Mouse (Mus musculus): ENCODE data around the gene Cd7. TPM values are rescaled to one million over a fixed set of nuclear protein-coding genes. Genes with fewer than 3 reads are reported as not detected.
"Not testable (repeated sequence)": the region's sequence is repeated elsewhere in the genome, so short reads cannot be mapped to it uniquely, and the experiment has no call there.

Gene Cd7
- total RNA-seq, 2 experiments from 2014 or later: not detected

DNA sequence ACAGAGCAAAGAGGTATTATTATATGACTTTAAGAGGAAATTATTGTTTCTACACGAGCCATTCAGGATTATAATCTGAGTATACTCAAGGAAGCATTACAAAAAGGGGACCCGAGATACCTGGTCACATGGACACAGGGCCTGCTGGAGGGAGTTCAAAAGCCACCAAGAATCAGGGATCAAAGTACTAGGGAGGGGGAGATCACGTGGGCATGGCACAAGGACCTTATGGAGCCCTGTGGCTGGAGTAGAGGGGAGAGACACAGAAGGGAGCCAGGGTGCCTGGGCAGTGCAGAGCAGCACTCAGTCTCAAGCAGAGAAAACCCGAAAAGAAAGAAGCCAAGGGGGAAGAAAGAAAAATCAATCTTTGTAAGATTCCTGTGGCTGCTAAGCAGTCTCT is 13.2 kb upstream of the Cd7 start:
- intact Hi-C loops (cut with DNase I; ENCODE audit: low total_unique reads): loop anchor here (10.0 kb wide), 1 partner anchor 142 kb away; no protein-coding TSS in a partner anchor
- DNase-seq: no peak

DNA sequence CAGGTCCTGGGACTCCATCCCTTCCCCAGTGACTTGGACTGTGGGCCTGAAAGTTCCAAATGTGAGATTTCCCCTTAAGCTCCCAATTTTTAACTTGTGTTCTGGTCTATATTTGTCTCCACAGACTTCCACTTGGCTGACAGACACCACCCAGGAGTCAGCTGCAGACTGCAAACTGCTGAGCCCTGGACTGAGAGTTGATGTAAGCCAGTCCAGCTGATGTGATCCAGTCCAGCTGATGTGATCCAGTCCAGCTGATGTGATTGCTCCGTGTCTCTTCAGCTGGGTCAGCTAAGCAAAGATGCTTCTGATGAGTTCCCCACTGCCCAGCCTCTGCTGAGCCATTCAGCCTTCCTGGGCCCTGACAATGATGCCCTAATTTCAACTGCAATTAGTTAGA is 12.6 kb upstream of the Cd7 start:
- intact Hi-C loops (cut with DNase I; ENCODE audit: low total_unique reads): loop anchor here (10.0 kb wide), 1 partner anchor 143 kb away; no protein-coding TSS in a partner anchor
- no peak for DNase-seq

GRCm38 (mm10) chr11:121049840-121050239 is 10.6 kb upstream of the Cd7 start:
- DNase-seq: no peak
- intact Hi-C loops (cut with DNase I; ENCODE audit: low total_unique reads): loop anchor here (10.0 kb wide), 1 partner anchor 145 kb away; no protein-coding TSS in a partner anchor

DNA sequence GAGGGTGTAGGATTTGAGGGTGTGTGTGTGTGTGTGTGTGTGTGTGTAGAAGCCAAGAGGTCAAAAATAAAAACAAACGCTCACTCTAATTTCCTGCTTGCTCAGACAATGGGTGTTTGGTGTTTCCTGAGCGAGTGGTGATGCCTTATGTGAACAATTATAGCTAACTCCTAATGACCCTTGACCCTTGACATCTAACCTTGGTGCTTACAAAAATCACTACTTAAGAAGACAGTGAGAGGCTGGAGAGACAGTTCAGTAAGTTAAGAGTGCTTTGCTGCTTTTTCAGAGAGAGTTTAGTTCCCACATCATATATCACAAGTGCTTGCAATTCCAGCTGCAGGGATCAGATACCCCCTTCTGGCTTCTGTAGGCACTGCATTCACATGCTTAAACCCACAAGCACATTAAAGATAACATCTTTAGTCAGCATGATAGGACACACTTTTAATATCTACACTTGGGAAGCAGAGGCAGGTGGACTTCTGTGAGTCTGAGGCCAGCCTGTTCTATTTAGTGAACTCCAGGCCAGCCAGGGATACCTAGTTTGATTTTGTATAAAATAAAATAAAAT is 8.7 kb upstream of the Cd7 start:
- intact Hi-C loops (cut with DNase I; ENCODE audit: low total_unique reads): no loop called here
- DNase-seq: no peak

DNA sequence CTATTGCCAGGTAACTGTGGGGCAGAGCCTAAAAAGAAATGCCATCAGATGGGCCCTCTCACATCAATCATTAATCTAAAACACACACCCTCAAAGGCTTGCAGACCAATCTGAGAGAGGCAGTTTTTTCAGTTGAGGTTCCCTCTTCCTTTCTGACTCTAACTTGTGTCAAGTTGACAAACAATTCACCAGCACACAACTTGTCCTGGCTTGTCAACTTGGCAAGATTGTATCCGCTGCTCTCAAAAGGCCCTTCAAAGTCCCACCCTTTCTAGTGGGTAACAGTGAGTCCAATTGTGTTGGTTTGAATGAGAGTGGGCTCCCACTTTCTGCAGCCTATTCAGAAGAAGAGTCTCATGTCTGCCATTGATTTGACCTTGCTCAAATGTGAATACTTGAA is 6.1 kb upstream of the Cd7 start:
- intact Hi-C loops (cut with DNase I; ENCODE audit: low total_unique reads): no loop called here
- no peak for DNase-seq

GRCm38 (mm10) chr11:121043025-121043424 is 3.8 kb upstream of the Cd7 start:
- DNase-seq: not testable (repeated sequence)
- intact Hi-C loops (cut with DNase I; ENCODE audit: low total_unique reads): loop anchor here (5.0 kb wide), 1 partner anchor 136 kb away; no protein-coding TSS in a partner anchor

- no peak for DNase-seq
- intact Hi-C loops (cut with DNase I; ENCODE audit: low total_unique reads): loop anchor here (5.0 kb wide), 1 partner anchor 135 kb away; no protein-coding TSS in a partner anchor
Measured at GRCm38 (mm10) chr11:121042480-121042879, 3.3 kb upstream of the Cd7 start.

DNA sequence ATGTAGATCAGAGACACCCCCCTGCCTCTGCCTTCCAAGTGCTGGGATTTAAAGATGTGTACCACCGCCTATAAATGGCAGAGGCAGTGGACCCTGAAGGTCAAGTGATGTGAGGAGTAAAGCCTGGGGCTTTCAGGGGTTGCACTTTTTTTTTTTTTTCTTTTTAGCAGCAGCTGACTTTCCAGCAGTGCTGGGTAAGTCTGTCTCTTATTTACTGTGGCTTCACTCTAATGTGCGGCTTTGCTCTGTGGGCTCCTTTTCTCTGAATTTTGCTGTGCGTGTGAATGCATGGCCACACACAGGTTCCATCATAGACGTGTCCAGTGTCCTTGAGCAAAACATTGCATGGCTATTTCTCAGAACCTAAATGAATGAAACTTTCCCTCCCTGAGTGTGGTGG is 2.4 kb upstream of the Cd7 start:
- intact Hi-C loops (cut with DNase I; ENCODE audit: low total_unique reads): loop anchor here (5.0 kb wide), 1 partner anchor 134 kb away; no protein-coding TSS in a partner anchor
- DNase-seq: no peak

DNA sequence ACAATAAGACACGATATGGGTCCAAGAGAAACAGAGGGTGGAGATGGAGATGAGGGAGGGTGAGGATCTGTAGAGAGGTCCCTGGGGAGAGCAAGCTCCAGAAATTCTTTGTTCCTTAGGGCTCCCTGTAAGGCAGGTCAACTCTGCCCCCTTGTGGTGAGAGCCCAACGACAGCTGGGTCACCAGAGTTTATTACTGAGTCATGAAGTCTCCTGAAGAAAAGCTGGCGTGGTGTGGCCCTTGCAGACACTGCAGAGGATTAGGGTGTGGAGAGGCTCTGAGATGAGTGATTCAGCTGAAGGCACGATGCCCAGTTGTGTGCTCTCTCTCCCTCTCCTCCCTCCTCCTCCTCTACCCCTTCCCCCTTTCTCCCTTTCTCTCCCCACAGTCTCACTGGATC is 2.0 kb upstream of the Cd7 start:
- intact Hi-C loops (cut with DNase I; ENCODE audit: low total_unique reads): loop anchor here (5.0 kb wide), 1 partner anchor 134 kb away; no protein-coding TSS in a partner anchor
- peak; percentile 88 for DNase-seq

- no peak for DNase-seq
- intact Hi-C loops (cut with DNase I; ENCODE audit: low total_unique reads): no loop called here
Measured at GRCm38 (mm10) chr11:121038366-121039240, 615 bp downstream of the Cd7 start.

DNA sequence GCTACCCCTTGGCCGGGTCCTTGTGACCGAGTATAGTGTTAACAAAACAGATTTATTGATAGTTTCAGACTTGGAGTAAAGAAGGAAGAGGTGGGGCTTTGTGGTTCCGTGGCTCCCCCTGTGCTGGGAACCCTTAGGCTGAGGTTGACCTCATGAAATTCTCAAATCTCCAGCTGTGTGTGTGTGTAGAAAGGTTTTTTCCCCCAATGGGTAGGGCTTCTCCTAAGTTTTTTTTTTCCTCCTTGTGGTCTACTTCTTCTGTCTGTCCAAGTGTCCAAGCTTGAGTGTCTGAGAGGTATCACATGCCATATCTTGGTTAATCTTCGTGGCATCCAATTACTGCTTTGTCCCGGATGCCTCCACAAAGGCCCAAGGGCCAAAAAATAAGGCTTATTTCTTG is 6.1 kb downstream of the Cd7 start:
- DNase-seq: no peak
- intact Hi-C loops (cut with DNase I; ENCODE audit: low total_unique reads): no loop called here

DNA sequence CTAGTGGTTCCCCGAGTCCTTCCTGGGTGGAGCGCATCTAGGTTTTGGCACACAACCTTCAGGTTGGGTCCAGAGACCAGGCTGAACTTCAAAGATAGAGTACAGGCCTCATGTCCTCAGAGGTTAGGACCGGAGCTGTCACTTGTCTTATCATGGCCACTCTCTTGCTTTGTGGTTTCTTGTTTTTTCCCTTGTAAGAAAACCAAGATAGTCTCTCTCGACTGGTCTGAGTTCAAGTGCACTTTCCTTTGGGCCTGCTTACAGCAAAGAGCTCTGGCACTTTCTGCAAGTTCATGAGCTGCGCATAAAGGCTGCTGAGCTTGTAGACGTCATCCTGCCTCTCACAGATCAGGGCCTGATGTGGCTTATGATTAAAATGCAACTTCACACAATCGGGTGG is 12.0 kb downstream of the Cd7 start:
- DNase-seq: no peak
- intact Hi-C loops (cut with DNase I; ENCODE audit: low total_unique reads): no loop called here

DNA sequence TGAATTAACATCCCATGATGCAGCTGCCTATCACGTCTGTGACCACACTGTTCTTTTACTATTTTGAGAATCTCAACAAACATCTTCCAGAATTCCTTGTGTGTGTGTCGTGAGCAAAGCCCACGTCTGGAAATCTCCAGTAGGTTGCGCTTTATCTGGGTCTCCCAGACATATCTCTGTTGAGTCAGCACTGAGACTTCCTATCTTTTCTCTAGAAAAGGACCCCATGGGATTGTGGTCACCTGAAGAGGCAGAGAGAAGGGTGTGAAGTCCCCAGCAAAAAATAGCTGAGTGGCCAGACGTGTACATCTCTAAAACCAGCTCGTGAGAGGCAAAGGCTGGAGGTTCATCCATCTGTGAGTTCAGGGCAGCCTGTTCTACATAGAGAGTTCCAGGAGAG is 15.1 kb downstream of the Cd7 start:
- no peak for DNase-seq
- intact Hi-C loops (cut with DNase I; ENCODE audit: low total_unique reads): no loop called here

GRCm38 (mm10) chr11:121019501-121019900 is 19.7 kb downstream of the Cd7 start:
- DNase-seq: no peak
- intact Hi-C loops (cut with DNase I; ENCODE audit: low total_unique reads): no loop called here

GRCm38 (mm10) chr11:121017703-121018102 is 21.5 kb downstream of the Cd7 start:
- intact Hi-C loops (cut with DNase I; ENCODE audit: low total_unique reads): no loop called here
- peak; percentile 67 for DNase-seq

DNA sequence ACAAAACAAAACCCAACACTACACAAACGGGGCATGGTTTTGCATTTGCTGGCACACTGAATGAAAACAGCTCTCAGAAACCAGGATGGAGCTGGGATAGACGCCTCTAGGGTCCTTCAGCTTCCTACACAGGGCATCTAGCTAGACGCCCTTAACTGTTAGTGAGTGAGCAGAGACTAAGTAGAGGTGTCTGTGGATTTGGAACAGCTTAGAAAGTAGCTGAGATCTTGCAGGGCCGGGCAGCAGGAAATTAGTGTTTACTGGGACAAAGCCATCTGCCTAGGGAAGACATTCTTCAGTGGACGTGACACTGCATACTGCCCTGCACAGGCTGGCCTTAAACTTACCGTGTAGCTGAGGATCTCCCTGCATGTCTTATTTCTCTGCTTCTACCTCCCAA is 23.7 kb downstream of the Cd7 start:
- DNase-seq: no peak
- intact Hi-C loops (cut with DNase I; ENCODE audit: low total_unique reads): no loop called here

DNA sequence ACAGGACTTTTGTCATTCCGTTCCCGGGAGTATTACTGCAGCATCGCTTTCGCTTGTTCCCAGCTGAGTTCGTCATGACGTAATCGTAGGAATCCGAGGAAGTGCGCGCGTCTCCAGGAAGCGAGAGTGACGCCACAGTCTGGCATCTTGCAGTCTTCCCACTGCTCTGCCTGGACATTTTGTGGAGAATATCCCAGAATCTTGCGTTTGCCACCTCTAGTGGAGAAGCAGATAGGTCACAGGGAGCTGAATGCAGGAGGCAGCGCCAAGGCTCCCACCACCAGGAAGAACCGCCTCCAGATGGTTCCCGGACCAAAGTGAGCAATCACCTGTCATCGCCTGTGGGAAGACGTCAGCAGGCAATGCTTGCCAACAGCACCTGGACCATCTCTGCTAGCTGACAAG is 24.3 kb downstream of the Cd7 start:
- DNase-seq: no peak
- intact Hi-C loops (cut with DNase I; ENCODE audit: low total_unique reads): no loop called here

DNA sequence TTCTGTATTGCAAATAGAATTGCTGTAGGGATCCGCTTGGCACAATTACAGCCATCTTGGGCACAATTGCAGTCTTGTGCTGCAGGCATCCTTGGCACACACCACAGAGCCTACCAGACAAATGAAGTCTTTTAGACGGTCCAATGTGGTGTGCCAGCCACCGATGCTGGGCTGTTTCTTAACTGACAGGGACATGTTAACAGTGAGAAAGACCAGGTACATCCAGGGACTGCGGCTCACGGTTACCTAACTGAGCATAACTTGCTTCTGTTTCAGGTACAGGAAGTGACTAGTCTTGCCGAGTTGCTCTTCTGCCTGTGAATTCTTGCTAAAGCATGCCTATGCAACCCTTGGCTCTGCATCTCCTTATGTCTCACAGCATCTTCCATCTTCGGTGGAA is 25.6 kb downstream of the Cd7 start:
- intact Hi-C loops (cut with DNase I; ENCODE audit: low total_unique reads): no loop called here
- no peak for DNase-seq

- no peak for DNase-seq
- intact Hi-C loops (cut with DNase I; ENCODE audit: low total_unique reads): no loop called here
Measured at GRCm38 (mm10) chr11:121010044-121010755, 29.0 kb downstream of the Cd7 start.

- DNase-seq: no peak
- intact Hi-C loops (cut with DNase I; ENCODE audit: low total_unique reads): no loop called here
Measured at GRCm38 (mm10) chr11:121006184-121006583, 33.0 kb downstream of the Cd7 start.
